Comparison of ENCODE assay signal across 32 mouse cellular contexts in genomic region chr14:55469821-55470220, GRCm38 (mm10). TPM values are rescaled to one million over a fixed set of nuclear protein-coding genes. Genes with fewer than 3 reads are reported as not detected.
DNase-seq lines count a peak whose midpoint lies in the region; ATAC-seq and TF ChIP-seq lines count a peak whose summit lies in the region.
"Had no signal": no experiment of that assay in that cellular context is flagged by ENCODE, and none has a peak within 500 bp of the region (broad histone marks: within the 10 kb centered on the region; RNA-seq: fewer than 3 reads in every experiment).

No protein-coding gene starts in this region.

- H3K36me3 ChIP-seq in heart, embryonic 12.5 days, result no peaks in the 10 kb centered on the region
- no peaks in the 10 kb centered on the region for H3K36me3 ChIP-seq in kidney, embryonic 15.5 days
- no peaks in the 10 kb centered on the region for H3K36me3 ChIP-seq in stomach, embryonic 16.5 days (ENCODE audit: control insufficient read depth, insufficient read depth, low read length)
- no peaks in the 10 kb centered on the region for H3K36me3 ChIP-seq in stomach, postnatal 0 days (ENCODE audit: control insufficient read depth, insufficient read depth, low read length)
- H3K36me3 ChIP-seq: G1E; hindbrain, embryonic 10.5 days; hindbrain, embryonic 15.5 days; limb, embryonic 10.5 days; limb, embryonic 15.5 days; midbrain, embryonic 12.5 days; neural tube, embryonic 13.5 days; stomach, embryonic 15.5 days had no signal

- no peak for ATAC-seq in heart, embryonic 12.5 days (ENCODE audit: insufficient number of reproducible peaks, low FRiP score)
- ATAC-seq in kidney, embryonic 15.5 days (replicated peaks; ENCODE audit: low FRiP score), result no peak
- ATAC-seq in stomach, embryonic 16.5 days (ENCODE audit: insufficient read depth, low FRiP score), result 0 out of 2 replicates have a peak, but pooled peaks have one; percentile 21
- no peak for ATAC-seq in stomach, postnatal 0 days (ENCODE audit: low FRiP score, low TSS enrichment)
- ATAC-seq: forebrain, embryonic 13.5 days; inflammation-experienced regulatory T-cells, adult 6 months had no signal

- no peak overlapping the region for H3K4me2 ChIP-seq in heart, embryonic 12.5 days
- H3K4me2 ChIP-seq in kidney, embryonic 15.5 days, result no peak overlapping the region
- H3K4me2 ChIP-seq in stomach, embryonic 16.5 days (ENCODE audit: low read depth, low read length), result no peak overlapping the region
- no peak overlapping the region for H3K4me2 ChIP-seq in stomach, postnatal 0 days (replicated peaks; ENCODE audit: low read depth)
- H3K4me2 ChIP-seq: forebrain, embryonic 13.5 days; hindbrain, embryonic 15.5 days; limb, embryonic 15.5 days; midbrain, embryonic 12.5 days; neural tube, embryonic 13.5 days; stomach, embryonic 15.5 days had no signal

- no peaks in the 10 kb centered on the region for H3K9me3 ChIP-seq in heart, embryonic 12.5 days (replicated peaks)
- no peaks in the 10 kb centered on the region for H3K9me3 ChIP-seq in kidney, embryonic 15.5 days (replicated peaks)
- no peaks in the 10 kb centered on the region for H3K9me3 ChIP-seq in stomach, embryonic 16.5 days (replicated peaks; ENCODE audit: control insufficient read depth, low read length)
- H3K9me3 ChIP-seq in stomach, postnatal 0 days (ENCODE audit: control insufficient read depth, low read length), result no peaks in the 10 kb centered on the region
- H3K9me3 ChIP-seq: forebrain, embryonic 13.5 days; G1E; hindbrain, embryonic 10.5 days; hindbrain, embryonic 15.5 days; limb, embryonic 10.5 days; limb, embryonic 15.5 days; midbrain, embryonic 12.5 days; neural tube, embryonic 13.5 days; stomach, embryonic 15.5 days had no signal

- H3K9ac ChIP-seq in heart, embryonic 12.5 days, result no peak overlapping the region
- H3K9ac ChIP-seq in kidney, embryonic 15.5 days, result no peak overlapping the region
- no peak overlapping the region for H3K9ac ChIP-seq in stomach, embryonic 16.5 days (ENCODE audit: low read length)
- H3K9ac ChIP-seq in stomach, postnatal 0 days (ENCODE audit: low read length), result no peak overlapping the region
- H3K9ac ChIP-seq: forebrain, embryonic 13.5 days; hindbrain, embryonic 15.5 days; limb, embryonic 15.5 days; midbrain, embryonic 12.5 days; neural tube, embryonic 13.5 days; stomach, embryonic 15.5 days had no signal

- no peak for TF ChIP-seq CTCF in stomach, postnatal 0 days (IDR thresholded peaks at IDR 0.05; ENCODE audit: low read depth)

- no peak for TF ChIP-seq EP300 in stomach, postnatal 0 days (optimal IDR thresholded peaks at IDR 0.05)

- 84% methylated on average over 6 of the region's 6 CpGs for WGBS in heart, embryonic 12.5 days
- WGBS in kidney, embryonic 15.5 days, result 64% methylated on average over 6 of the region's 6 CpGs
- 57% methylated on average over 6 of the region's 6 CpGs for WGBS in stomach, embryonic 16.5 days
- WGBS in stomach, postnatal 0 days, result 62% methylated on average over 6 of the region's 6 CpGs

- H3K4me1 ChIP-seq in heart, embryonic 12.5 days (replicated peaks), result peaks cover 10% of the 10 kb centered on the region; the same call in 1 of the 2 replicates
- H3K4me1 ChIP-seq in kidney, embryonic 15.5 days, result peaks cover 45% of the 10 kb centered on the region
- H3K4me1 ChIP-seq in stomach, embryonic 16.5 days (ENCODE audit: control insufficient read depth, insufficient read depth, low read length), result no peaks in the 10 kb centered on the region
- no peaks in the 10 kb centered on the region; the same call in 1 of the 2 replicates for H3K4me1 ChIP-seq in stomach, postnatal 0 days (replicated peaks; ENCODE audit: control insufficient read depth, insufficient read depth)
- H3K4me1 ChIP-seq: forebrain, embryonic 13.5 days; hindbrain, embryonic 15.5 days; limb, embryonic 15.5 days; midbrain, embryonic 12.5 days; neural tube, embryonic 13.5 days had no signal

- peak; percentile 53 for DNase-seq in heart, adult 11 months
- no peak for DNase-seq in kidney, adult 11 months
- no peak for DNase-seq in stomach, postnatal 0 days (ENCODE audit: low spot score)
- no peak for DNase-seq in T-cell, adult 2 months (ENCODE audit: low spot score)
- DNase-seq: cerebellum, adult 11 months; cerebellum, adult 9-10 months; cerebellum, postnatal 36 days; gastrocnemius, postnatal 25 days; heart, adult 18-20 months; heart, postnatal 14 days; layer of hippocampus, adult 9-11 months; lung, postnatal 36 days; thymus, adult 18-20 months; thymus, postnatal 36 days had no signal

- no peak overlapping the region for H3K27ac ChIP-seq in heart, embryonic 12.5 days (ENCODE audit: poor library complexity, severe bottlenecking)
- H3K27ac ChIP-seq in kidney, embryonic 15.5 days, result peak overlapping the region; percentile 82
- no peak overlapping the region for H3K27ac ChIP-seq in stomach, embryonic 16.5 days (ENCODE audit: low read length)
- no peak overlapping the region for H3K27ac ChIP-seq in stomach, postnatal 0 days (replicated peaks)
- H3K27ac ChIP-seq: forebrain, embryonic 13.5 days; hindbrain, embryonic 10.5 days; hindbrain, embryonic 15.5 days; limb, embryonic 10.5 days; limb, embryonic 15.5 days; midbrain, embryonic 12.5 days; neural tube, embryonic 13.5 days; stomach, embryonic 15.5 days had no signal

- H3K4me3 ChIP-seq in heart, embryonic 12.5 days, result no peak overlapping the region
- H3K4me3 ChIP-seq in kidney, embryonic 15.5 days (replicated peaks), result no peak overlapping the region
- no peak overlapping the region for H3K4me3 ChIP-seq in stomach, embryonic 16.5 days (replicated peaks; ENCODE audit: low read length)
- H3K4me3 ChIP-seq in stomach, postnatal 0 days (ENCODE audit: low read depth, low read length), result no peak overlapping the region
- H3K4me3 ChIP-seq: forebrain, embryonic 13.5 days; hindbrain, embryonic 10.5 days; hindbrain, embryonic 15.5 days; limb, embryonic 10.5 days; limb, embryonic 15.5 days; midbrain, embryonic 12.5 days; neural tube, embryonic 13.5 days; stomach, embryonic 15.5 days had no signal

- peaks cover 4% of the 10 kb centered on the region; the same call in 1 of the 2 replicates for H3K27me3 ChIP-seq in heart, embryonic 12.5 days (replicated peaks)
- peaks cover 6% of the 10 kb centered on the region; the same call in 1 of the 2 replicates for H3K27me3 ChIP-seq in kidney, embryonic 15.5 days
- no peaks in the 10 kb centered on the region for H3K27me3 ChIP-seq in stomach, embryonic 16.5 days (ENCODE audit: control insufficient read depth, insufficient read depth, low read length)
- no peaks in the 10 kb centered on the region for H3K27me3 ChIP-seq in stomach, postnatal 0 days (ENCODE audit: control insufficient read depth, insufficient read depth, low read length)
- H3K27me3 ChIP-seq: forebrain, embryonic 13.5 days; hindbrain, embryonic 15.5 days; limb, embryonic 15.5 days; midbrain, embryonic 12.5 days; neural tube, embryonic 13.5 days; stomach, embryonic 15.5 days had no signal

RNA-seq across cellular contexts. Expression of gene Dhrs4, which starts 8.7 kb away (rescaled TPM):
- 63.3 and 64.5 TPM in 2 replicates for polyA plus RNA-seq in heart, embryonic 12.5 days (2016; fragmentation: Nextera tagmentation; extraction: Ambion mirVana)
- 127 and 130 TPM in 2 replicates for polyA plus RNA-seq in kidney, embryonic 15.5 days (2015; fragmentation: Nextera tagmentation; extraction: Ambion mirVana)
- polyA plus RNA-seq in stomach, embryonic 16.5 days (2015; fragmentation: Nextera tagmentation; extraction: Ambion mirVana), result 108 and 109 TPM in 2 replicates
- polyA plus RNA-seq in stomach, postnatal 0 days (2015; fragmentation: Nextera tagmentation; extraction: Ambion mirVana), result 53.7 and 54.5 TPM in 2 replicates

RNA-seq across cellular contexts. Expression of gene Carmil3, which starts 20.6 kb away (rescaled TPM):
- polyA plus RNA-seq in heart, embryonic 12.5 days (2016; fragmentation: Nextera tagmentation; extraction: Ambion mirVana), result 2.4 and 2.6 TPM in 2 replicates
- polyA plus RNA-seq in kidney, embryonic 15.5 days (2015; fragmentation: Nextera tagmentation; extraction: Ambion mirVana), result 2.4 and 2.9 TPM in 2 replicates
- 1.8 and 1.9 TPM in 2 replicates for polyA plus RNA-seq in stomach, embryonic 16.5 days (2015; fragmentation: Nextera tagmentation; extraction: Ambion mirVana)
- 0.46 and 0.81 TPM in 2 replicates for polyA plus RNA-seq in stomach, postnatal 0 days (2015; fragmentation: Nextera tagmentation; extraction: Ambion mirVana)
- polyA plus RNA-seq: inflammation-experienced regulatory T-cells, adult 6 months had no signal

RNA-seq across cellular contexts. Expression of gene Cpne6, which starts 40.4 kb away (rescaled TPM):
- 0.30 and 0.59 TPM in 2 replicates for polyA plus RNA-seq in heart, embryonic 12.5 days (2016; fragmentation: Nextera tagmentation; extraction: Ambion mirVana)
- polyA plus RNA-seq in kidney, embryonic 15.5 days (2015; fragmentation: Nextera tagmentation; extraction: Ambion mirVana), result 0.24 and 0.26 TPM in 2 replicates
- 0.25 and 0.31 TPM in 2 replicates for polyA plus RNA-seq in stomach, embryonic 16.5 days (2015; fragmentation: Nextera tagmentation; extraction: Ambion mirVana)
- polyA plus RNA-seq in stomach, postnatal 0 days (2015; fragmentation: Nextera tagmentation; extraction: Ambion mirVana), result 0.08 and 0.17 TPM in 2 replicates
- polyA plus RNA-seq: inflammation-experienced regulatory T-cells, adult 6 months; liver, embryonic 16.5 days had no signal

RNA-seq across cellular contexts. Expression of gene Nrl, which starts 55.0 kb away (rescaled TPM):
- polyA plus RNA-seq in heart, embryonic 12.5 days (2016; fragmentation: Nextera tagmentation; extraction: Ambion mirVana), result not detected in 2 replicates
- polyA plus RNA-seq in kidney, embryonic 15.5 days (2015; fragmentation: Nextera tagmentation; extraction: Ambion mirVana), result not detected in 2 replicates
- not detected in 2 replicates for polyA plus RNA-seq in stomach, embryonic 16.5 days (2015; fragmentation: Nextera tagmentation; extraction: Ambion mirVana)
- polyA plus RNA-seq in stomach, postnatal 0 days (2015; fragmentation: Nextera tagmentation; extraction: Ambion mirVana), result 0.11 TPM in 1 of 2 replicates, not detected in the other
- polyA plus RNA-seq: embryonic facial prominence, embryonic 11.5 days; forebrain, embryonic 13.5 days; G1E; heart, embryonic 14.5 days; hindbrain, embryonic 10.5 days; large intestine, adult 2 months; limb, embryonic 10.5 days; limb, embryonic 15.5 days; liver, embryonic 16.5 days; lung, embryonic 16.5 days; midbrain, embryonic 12.5 days; stomach, embryonic 15.5 days had no signal
